In genomic region chr7:124782816-124783215, GRCm38 (mm10) we compare ENCODE assay signal across 8 mouse cellular contexts.
DNase-seq lines count a peak whose midpoint lies in the region; ATAC-seq and TF ChIP-seq lines count a peak whose summit lies in the region.

No protein-coding gene starts in this region.

- 44% methylated on average over 4 of the region's 4 CpGs for WGBS in heart, embryonic 12.5 days
- 55% methylated on average over 4 of the region's 4 CpGs for WGBS in midbrain, embryonic 11.5 days

- H3K36me3 ChIP-seq in heart, embryonic 12.5 days = no peaks in the 10 kb centered on the region
- no peaks in the 10 kb centered on the region for H3K36me3 ChIP-seq in midbrain, embryonic 11.5 days (ENCODE audit: control insufficient read depth, insufficient read depth, low read length)

- TF ChIP-seq CTCF in brain, embryonic 14.5 days (IDR thresholded peaks at IDR 0.05; ENCODE audit: borderline replicate concordance, extremely low read depth, insufficient read depth, insufficient read length) = peak; percentile 65; the same call in 1 of the 2 replicates

- no peaks in the 10 kb centered on the region for H3K27me3 ChIP-seq in heart, embryonic 12.5 days (replicated peaks)
- H3K27me3 ChIP-seq in midbrain, embryonic 11.5 days (ENCODE audit: control insufficient read depth, insufficient read depth, low read length) = no peaks in the 10 kb centered on the region

- H3K9ac ChIP-seq in heart, embryonic 12.5 days = no peak overlapping the region
- no peak overlapping the region for H3K9ac ChIP-seq in midbrain, embryonic 11.5 days (ENCODE audit: low read length)

- no peak overlapping the region for H3K4me3 ChIP-seq in heart, embryonic 12.5 days
- no peak overlapping the region for H3K4me3 ChIP-seq in midbrain, embryonic 11.5 days (ENCODE audit: low read depth, low read length)

- no peaks in the 10 kb centered on the region for H3K4me1 ChIP-seq in heart, embryonic 12.5 days (replicated peaks)
- H3K4me1 ChIP-seq in midbrain, embryonic 11.5 days (ENCODE audit: control insufficient read depth, insufficient read depth, low read length) = no peaks in the 10 kb centered on the region

- H3K27ac ChIP-seq in heart, embryonic 12.5 days (ENCODE audit: poor library complexity, severe bottlenecking) = no peak overlapping the region
- H3K27ac ChIP-seq in midbrain, embryonic 11.5 days (ENCODE audit: low read depth, low read length) = no peak overlapping the region

- no peak for ATAC-seq in heart, embryonic 12.5 days (ENCODE audit: insufficient number of reproducible peaks, low FRiP score)
- ATAC-seq in midbrain, embryonic 11.5 days (ENCODE audit: low FRiP score) = no peak

- peak; percentile 24 for DNase-seq in heart, postnatal 4 days
- peak; percentile 24 for DNase-seq in 416B (ENCODE audit: low read depth)
- DNase-seq in brain, embryonic 14.5 days (ENCODE audit: low read depth) = peak; percentile 62
- peak; percentile 43 for DNase-seq in kidney, adult 9 months
- no peak for DNase-seq in testis, postnatal 14 days (ENCODE audit: low spot score)
- DNase-seq in testis, postnatal 10 days (ENCODE audit: low spot score) = no peak
- no peak for DNase-seq in midbrain, embryonic 11.5 days (ENCODE audit: low spot score, missing footprints)

- peaks cover 3% of the 10 kb centered on the region for H3K9me3 ChIP-seq in heart, embryonic 12.5 days (replicated peaks)
- H3K9me3 ChIP-seq in midbrain, embryonic 11.5 days (ENCODE audit: control insufficient read depth, low read length) = no peaks in the 10 kb centered on the region

- no peak overlapping the region for H3K4me2 ChIP-seq in heart, embryonic 12.5 days
- H3K4me2 ChIP-seq in midbrain, embryonic 11.5 days = no peak overlapping the region

- no peak for TF ChIP-seq POLR2A in brain, embryonic 14.5 days (IDR thresholded peaks at IDR 0.05; ENCODE audit: borderline replicate concordance, extremely low read depth, insufficient read depth, insufficient read length, poor library complexity, severe bottlenecking)

Comparison
In these comparisons a context has a peak if more than half of its experiments do, and no peak if none do; other contexts are left out.
1. DNase-seq: peak in heart, postnatal 4 days (single experiment), 416B (single experiment), brain, embryonic 14.5 days (single experiment) and kidney, adult 9 months (single experiment); none in testis, postnatal 14 days (single experiment), testis, postnatal 10 days (single experiment) and midbrain, embryonic 11.5 days (single experiment).